Mouse (Mus musculus) common myeloid progenitor, adult 5-6 weeks (primary cell): ENCODE data around the gene Slc25a47. TPM values are rescaled to one million over a fixed set of nuclear protein-coding genes. Genes with fewer than 3 reads are reported as not detected.

Experiments
- ATAC-seq: replicated peaks from 2 replicates; pipeline ENCODE4 v1.8.0; 2016; ENCODE audit warnings: low read depth, mild to moderate bottlenecking, moderate TSS enrichment, inconsistent platforms; ENCODE audit not compliant: poor library complexity, severe bottlenecking
- total RNA-seq: library from RNA; stranded (forward); fragments of 200-1000, 187-1606 nt; gene quantifications from 2 replicates; pipeline ENCODE4 v1.2.3, GENCODE M21; 2017

Gene Slc25a47
- total RNA-seq, 1 experiment from 2014 or later = 8.3 TPM

- ATAC-seq = no peak
These were observed 20.3 kb downstream of the Slc25a47 start for GRCm38 (mm10) chr12:108856186-108856585.

- no peak for ATAC-seq
These were observed 21.3 kb downstream of the Slc25a47 start for GRCm38 (mm10) chr12:108857109-108857508.

GRCm38 (mm10) chr12:108857589-108858184 is 21.8 kb downstream of the Slc25a47 start:
- ATAC-seq = no peak

- ATAC-seq = no peak
These were observed 22.6 kb downstream of the Slc25a47 start for GRCm38 (mm10) chr12:108858486-108858885.

- ATAC-seq = no peak
These were observed 29.2 kb downstream of the Slc25a47 start for GRCm38 (mm10) chr12:108865007-108865494.

GRCm38 (mm10) chr12:108869575-108869974 is 33.7 kb downstream of the Slc25a47 start:
- 0 out of 2 replicates have a peak, but pooled peaks have one; percentile 22 for ATAC-seq

GRCm38 (mm10) chr12:108873122-108873521 is 37.3 kb downstream of the Slc25a47 start:
- ATAC-seq = no peak

GRCm38 (mm10) chr12:108879138-108879537 is 43.3 kb downstream of the Slc25a47 start:
- ATAC-seq = no peak

- ATAC-seq = no peak
These were observed 44.8 kb downstream of the Slc25a47 start for GRCm38 (mm10) chr12:108880606-108881005.

- no peak for ATAC-seq
These were observed 45.3 kb downstream of the Slc25a47 start for GRCm38 (mm10) chr12:108881192-108881591.

GRCm38 (mm10) chr12:108882776-108883175 is 46.9 kb downstream of the Slc25a47 start:
- no peak for ATAC-seq

GRCm38 (mm10) chr12:108885906-108886305 is 50.1 kb downstream of the Slc25a47 start:
- no peak for ATAC-seq

GRCm38 (mm10) chr12:108887077-108887476 is 51.2 kb downstream of the Slc25a47 start:
- no peak for ATAC-seq

GRCm38 (mm10) chr12:108888632-108889031 is 52.8 kb downstream of the Slc25a47 start:
- ATAC-seq = no peak

GRCm38 (mm10) chr12:108892989-108893714 is 57.3 kb downstream of the Slc25a47 start, which contains the start of gene Wdr25:
Wdr25 (plus strand) TSS chr12:108893631.
- no peak for ATAC-seq

GRCm38 (mm10) chr12:108893715-108894431 is 58.0 kb downstream of the Slc25a47 start, which contains the start of gene Wars:
Wars (minus strand) TSS chr12:108894174.
- peak; percentile 98 for ATAC-seq

- ATAC-seq = 0 out of 2 replicates have a peak, but pooled peaks have one; percentile 1
These were observed 58.6 kb downstream of the Slc25a47 start for GRCm38 (mm10) chr12:108894432-108894816.

GRCm38 (mm10) chr12:108896006-108896405 is 60.2 kb downstream of the Slc25a47 start:
- peak; percentile 45; the same call in 1 of the 2 replicates for ATAC-seq

- peak; percentile 31; the same call in 1 of the 2 replicates for ATAC-seq
These were observed 65.5 kb downstream of the Slc25a47 start for GRCm38 (mm10) chr12:108901346-108901745.

GRCm38 (mm10) chr12:108902940-108903339 is 67.1 kb downstream of the Slc25a47 start:
- ATAC-seq = peak; percentile 89
